Mouse (Mus musculus): ENCODE data around the gene Jazf1.

DNA sequence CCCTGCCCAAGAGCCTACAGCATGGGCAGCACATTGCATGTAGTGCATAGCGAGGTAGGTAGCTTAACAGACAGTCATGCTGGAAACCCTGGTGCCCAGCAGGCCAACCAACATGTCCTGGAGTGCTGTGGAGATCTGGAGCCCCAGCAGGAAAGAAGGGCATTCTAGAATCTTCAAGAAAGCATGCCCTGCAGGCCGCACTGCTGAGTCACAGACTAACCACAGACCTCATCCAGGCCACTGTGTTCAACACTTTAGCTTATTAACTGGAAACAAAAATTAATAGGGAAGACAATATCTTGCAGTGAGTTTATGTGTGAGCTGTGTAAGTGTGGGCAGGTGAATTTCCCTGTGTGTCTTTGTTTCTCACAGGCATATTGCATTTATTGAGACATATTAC is 222.1 kb downstream of the Jazf1 start:
- TF ChIP-seq POLR2A (IDR thresholded peaks at IDR 0.05; ENCODE audit: low read depth, low read length) (no peak), CTCF (IDR thresholded peaks at IDR 0.05; ENCODE audit: borderline replicate concordance, insufficient read depth, low read length) (no peak)

Measured in embryonic fibroblast, embryonic 13.5 days (primary cell).